ENCODE assay signal across 7 mouse cellular contexts in genomic region chr10:23796551-23797503, GRCm38 (mm10). TPM values are rescaled to one million over a fixed set of nuclear protein-coding genes. Genes with fewer than 3 reads are reported as not detected.
DNase-seq lines count a peak whose midpoint lies in the region; ATAC-seq and TF ChIP-seq lines count a peak whose summit lies in the region.

TSS of gene Slc18b1 (plus strand) at chr10:23796986.

- no peaks in the 10 kb centered on the region for H3K9me3 ChIP-seq in forebrain, embryonic 16.5 days (ENCODE audit: control insufficient read depth, low read length)
- H3K9me3 ChIP-seq in lung, embryonic 14.5 days (ENCODE audit: low read depth, low read length) = no peaks in the 10 kb centered on the region

- WGBS in forebrain, embryonic 16.5 days = 2% methylated on average over 43 of the region's 43 CpGs
- WGBS in lung, embryonic 14.5 days = 5% methylated on average over 43 of the region's 43 CpGs

- no peaks in the 10 kb centered on the region for H3K27me3 ChIP-seq in forebrain, embryonic 16.5 days (replicated peaks; ENCODE audit: control insufficient read depth, insufficient read depth, low read length)
- H3K27me3 ChIP-seq in lung, embryonic 14.5 days (ENCODE audit: insufficient read depth, low read length) = no peaks in the 10 kb centered on the region

- no peak for TF ChIP-seq CTCF in lung, embryonic 14.5 days (IDR thresholded peaks at IDR 0.05; ENCODE audit: low read depth)

- DNase-seq in ZHBTc4 (ENCODE audit: low read depth, low spot score) = peak; percentile 69
- DNase-seq in cerebellum, adult 11-12 months = peak; percentile 45
- peak; percentile 2 for DNase-seq in heart, postnatal 25 days (ENCODE audit: low spot score)
- DNase-seq in layer of hippocampus, adult 18-20 months (ENCODE audit: low spot score in 2 of 2) = peak; percentile 37 to 55
- peak; percentile 63 for DNase-seq in lung, embryonic 14.5 days
- peak; percentile 35 for DNase-seq in ovary, postnatal 10 days (ENCODE audit: low spot score)

- peaks cover 17% of the 10 kb centered on the region for H3K4me1 ChIP-seq in forebrain, embryonic 16.5 days (replicated peaks; ENCODE audit: control insufficient read depth, insufficient read depth, low read length)
- 0 out of 2 replicates have a peak, but pooled peaks cover 4% of the 10 kb centered on the region for H3K4me1 ChIP-seq in lung, embryonic 14.5 days (ENCODE audit: insufficient read depth)

- H3K4me2 ChIP-seq in forebrain, embryonic 16.5 days (ENCODE audit: low read length) = peak within 1 kb of the TSS; percentile 66
- H3K4me2 ChIP-seq in lung, embryonic 14.5 days = peak within 1 kb of the TSS; percentile 78

- intact Hi-C loops in heart, postnatal 25 days (cut with DNase I) = no loop called here

- peak; percentile 78 for ATAC-seq in forebrain, embryonic 16.5 days
- peak; percentile 39 for ATAC-seq in lung, embryonic 14.5 days (ENCODE audit: insufficient read depth)

- peak within 1 kb of the TSS; percentile 34 for H3K27ac ChIP-seq in forebrain, embryonic 16.5 days (ENCODE audit: low read length)
- peak within 1 kb of the TSS; percentile 58; the same call in 1 of the 2 replicates for H3K27ac ChIP-seq in lung, embryonic 14.5 days (ENCODE audit: low read depth)

- H3K9ac ChIP-seq in forebrain, embryonic 16.5 days (replicated peaks; ENCODE audit: low read depth, low read length) = peak within 1 kb of the TSS; percentile 92
- H3K9ac ChIP-seq in lung, embryonic 14.5 days = peak within 1 kb of the TSS; percentile 86

- no peaks in the 10 kb centered on the region; the same call in 1 of the 2 replicates for H3K36me3 ChIP-seq in forebrain, embryonic 16.5 days (ENCODE audit: control insufficient read depth, insufficient read depth)
- H3K36me3 ChIP-seq in lung, embryonic 14.5 days (ENCODE audit: insufficient read depth) = peaks cover 10% of the 10 kb centered on the region

- peak within 1 kb of the TSS; percentile 76 for H3K4me3 ChIP-seq in forebrain, embryonic 16.5 days (replicated peaks; ENCODE audit: low read length)
- peak within 1 kb of the TSS; percentile 61 for H3K4me3 ChIP-seq in lung, embryonic 14.5 days (ENCODE audit: low read depth, low read length)

RNA-seq across cellular contexts. Expression of gene Slc18b1, which starts in this region (rescaled TPM):
- 20.8 and 21.2 TPM in 2 replicates for polyA plus RNA-seq in forebrain, embryonic 16.5 days (2015; fragmentation: Nextera tagmentation; extraction: Ambion mirVana)
- 10 to 100 TPM in 1 of 2 experiments, 1 to 10 TPM in 1; 8.6 to 10.2 TPM for total RNA-seq in heart, postnatal 25 days (2021)
- 10 to 100 TPM; 26.7 to 28.6 TPM for total RNA-seq in layer of hippocampus, adult 18-20 months (2021)
- 21.7 and 22.9 TPM in 2 replicates for polyA plus RNA-seq in lung, embryonic 14.5 days (2014; fragmentation: Nextera tagmentation; extraction: Ambion mirVana)

Comparison
In these comparisons a context has a peak if more than half of its experiments do, and no peak if none do; other contexts are left out.
1. Peak in every context shown above with its lines: DNase-seq, ATAC-seq, H3K4me3 ChIP-seq and H3K27ac ChIP-seq.
2. DNase-seq: peak in every context shown above with its lines; median percentile 69 in ZHBTc4; 63 in lung, embryonic 14.5 days; 46 in layer of hippocampus, adult 18-20 months; 45 in cerebellum, adult 11-12 months; 35 in ovary, postnatal 10 days; 2 in heart, postnatal 25 days.